Mouse (Mus musculus): ENCODE measurements around the gene Wdr53.

GRCm38 (mm10) chr16:32243901-32244300, 3.1 kb upstream of the Wdr53 start:
- no peak for TF ChIP-seq CTCF (IDR thresholded peaks at IDR 0.05; ENCODE audit: extremely low read depth, insufficient read depth, low read length)
- TF ChIP-seq POLR2A (IDR thresholded peaks at IDR 0.05; ENCODE audit: extremely low read depth, insufficient read depth, low read length) = no peak

Data from cortical plate, adult 2 months (tissue).